Mouse (Mus musculus) stomach, postnatal 0 days (tissue): ENCODE data around the gene Ccp110. TPM values are rescaled to one million over a fixed set of nuclear protein-coding genes. Genes with fewer than 3 reads are reported as not detected.
A peak's percentile ranks its signal among the peaks of the same experiment; 100 is the strongest.

Experiments used
- ATAC-seq: fragments of 200-750 bp; cut with Nextera tagmentation; 2 replicates; pipeline ENCODE4 v1.8.0; 2017; ENCODE audit not compliant: low FRiP score, low TSS enrichment
- DNase-seq: peaks from one replicate; pipeline ENCODE4 v3.0.0-alpha.2; 2016; ENCODE audit warnings: low spot score
- H3K27ac ChIP-seq: fragments of 300-500 bp; sonication (generic); replicated peaks from 2 replicates; pipeline ENCODE4 v1.5.1; 2014; ENCODE audit warnings: mild to moderate bottlenecking, control low read depth
- H3K27me3 ChIP-seq: fragments of 300-500 bp; sonication (generic); 2 replicates; pipeline ENCODE4 v1.6.1; 2014; ENCODE audit warnings: low read length; ENCODE audit not compliant: control insufficient read depth, insufficient read depth
- H3K36me3 ChIP-seq: fragments of 300-500 bp; sonication (generic); 2 replicates; pipeline ENCODE4 v1.6.1; 2014; ENCODE audit warnings: low read length, mixed read lengths; ENCODE audit not compliant: control insufficient read depth, insufficient read depth
- H3K4me1 ChIP-seq: fragments of 300-500 bp; sonication (generic); replicated peaks from 2 replicates; pipeline ENCODE4 v1.6.1; 2014; ENCODE audit warnings: antibody characterized with exemption; ENCODE audit not compliant: control insufficient read depth, insufficient read depth
- H3K4me2 ChIP-seq: fragments of 300-500 bp; sonication (generic); replicated peaks from 2 replicates; pipeline ENCODE4 v1.6.1; 2014; ENCODE audit warnings: low read depth, mild to moderate bottlenecking, control low read depth, moderate library complexity
- H3K4me3 ChIP-seq: fragments of 300-500 bp; sonication (generic); 2 replicates; pipeline ENCODE4 v1.5.1; 2014; ENCODE audit warnings: low read depth, low read length, control low read depth
- H3K9ac ChIP-seq: fragments of 300-500 bp; sonication (generic); 2 replicates; pipeline ENCODE4 v1.6.1; 2014; ENCODE audit warnings: mild to moderate bottlenecking, low read length, control low read depth, mixed read lengths
- H3K9me3 ChIP-seq: fragments of 300-500 bp; sonication (generic); 2 replicates; pipeline ENCODE4 v1.6.1; 2016; ENCODE audit warnings: low read length; ENCODE audit not compliant: control insufficient read depth
- CTCF ChIP-seq: IDR thresholded peaks from 2 replicates; pipeline ENCODE4 v1.5.1; 2016; ENCODE audit warnings: antibody characterized with exemption, low read depth, mild to moderate bottlenecking, moderate library complexity
- EP300 ChIP-seq: optimal IDR thresholded peaks from 2 replicates; pipeline ENCODE3; 2016; ENCODE audit warnings: antibody characterized with exemption
- WGBS: fragments of 180-500 bp; shearing (Covaris S2); extraction: QIAGEN DNeasy Blood & Tissue Kit; methylation state at CpG from one replicate; pipeline ENCODE4 v1.1.7; 2014; 5-methylcytosine and 5-hydroxymethylcytosine counted together
- polyA plus RNA-seq: library from polyadenylated mRNA; unstranded; fragments of >200 nt; fragmentation: Nextera tagmentation; extraction: Ambion mirVana; gene quantifications from 2 replicates; pipeline ENCODE4 v1.2.1, GENCODE M21; 2015

Gene Ccp110
- polyA plus RNA-seq, 1 experiment from 2014 or later, result 2.7 TPM

GRCm38 (mm10) chr7:118705101-118705961, 7.0 kb upstream of the Ccp110 start, which contains the start of gene Gde1:
Gde1 (minus strand) TSS chr7:118705778.
- Histone ChIP-seq H3K27ac (peak within 1 kb of the TSS; percentile 94), H3K9me3 (no peaks in the 10 kb centered on the region), H3K4me2 (peak within 1 kb of the TSS; percentile 80), H3K27me3 (no peaks in the 10 kb centered on the region), H3K4me3 (peak within 1 kb of the TSS; percentile 75), H3K9ac (peak within 1 kb of the TSS; percentile 87), H3K36me3 (no peaks in the 10 kb centered on the region), H3K4me1 (no peaks in the 10 kb centered on the region; the same call in none of the 2 replicates)
- DNase-seq (peak; percentile 91), ATAC-seq (peak; percentile 85)
- TF ChIP-seq CTCF, result peak; percentile 19; the same call in 1 of the 2 replicates
- no peak for TF ChIP-seq EP300
- under 1% methylated on average over 62 of the region's 66 CpGs for WGBS

DNA sequence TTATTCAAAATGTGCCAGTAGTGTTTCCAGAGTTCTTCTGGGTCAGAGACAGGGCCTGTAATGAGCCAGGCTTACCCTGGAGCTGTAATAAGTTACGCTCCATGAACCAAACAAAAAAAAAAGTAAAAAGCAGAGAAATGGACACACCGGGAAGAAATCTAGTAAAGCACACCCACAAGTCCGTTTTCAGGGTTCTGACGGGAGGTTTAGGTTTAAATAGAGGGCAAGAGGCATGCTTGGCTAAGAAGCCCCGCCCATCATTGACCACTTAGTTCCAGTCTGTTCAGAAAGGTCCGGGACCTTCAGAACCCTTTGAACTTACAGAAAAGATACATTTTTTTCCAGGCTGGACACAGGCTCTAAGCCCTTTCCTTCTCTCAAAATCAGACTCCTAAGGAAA, 6.3 kb upstream of the Ccp110 start:
- Histone ChIP-seq H3K4me3 (peak overlapping the region; percentile 75), H3K4me2 (peak overlapping the region; percentile 80), H3K36me3 (no peaks in the 10 kb centered on the region), H3K9ac (peak overlapping the region; percentile 87; the same call in 1 of the 2 replicates), H3K27me3 (no peaks in the 10 kb centered on the region), H3K9me3 (no peaks in the 10 kb centered on the region), H3K4me1 (no peaks in the 10 kb centered on the region; the same call in none of the 2 replicates), H3K27ac (peak overlapping the region; percentile 94)
- TF ChIP-seq EP300 (no peak), CTCF (no peak)
- no peak for ATAC-seq
- 34% methylated on average over 6 of the region's 6 CpGs for WGBS
- no peak for DNase-seq

DNA sequence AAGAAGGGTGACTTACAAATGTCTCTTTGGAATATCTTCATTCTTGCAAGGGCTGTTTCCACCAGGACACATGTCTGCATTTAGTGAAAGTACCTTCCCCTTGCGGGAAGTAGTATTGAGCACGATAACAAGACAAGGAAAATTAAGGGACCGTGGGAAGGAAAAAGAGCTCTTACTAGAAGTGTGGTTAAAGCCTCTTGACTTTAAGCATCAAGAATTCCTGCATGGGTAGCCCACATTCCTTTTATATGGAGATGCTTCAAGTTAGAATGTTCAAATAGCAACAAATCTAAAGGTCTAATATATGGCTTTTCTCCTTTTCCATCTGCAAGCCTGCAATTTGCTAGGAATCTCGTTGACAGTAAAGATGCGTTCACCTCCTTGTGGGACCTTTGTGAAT, 5.9 kb upstream of the Ccp110 start:
- Histone ChIP-seq H3K4me3 (no peak overlapping the region), H3K9ac (no peak overlapping the region), H3K4me1 (no peaks in the 10 kb centered on the region; the same call in none of the 2 replicates), H3K36me3 (no peaks in the 10 kb centered on the region), H3K9me3 (no peaks in the 10 kb centered on the region), H3K4me2 (no peak overlapping the region), H3K27me3 (no peaks in the 10 kb centered on the region), H3K27ac (peak overlapping the region; percentile 36; the same call in 1 of the 2 replicates)
- DNase-seq (no peak), ATAC-seq (no peak)
- TF ChIP-seq CTCF, result no peak
- TF ChIP-seq EP300, result no peak
- 92% methylated on average over 5 of the region's 5 CpGs for WGBS

DNA sequence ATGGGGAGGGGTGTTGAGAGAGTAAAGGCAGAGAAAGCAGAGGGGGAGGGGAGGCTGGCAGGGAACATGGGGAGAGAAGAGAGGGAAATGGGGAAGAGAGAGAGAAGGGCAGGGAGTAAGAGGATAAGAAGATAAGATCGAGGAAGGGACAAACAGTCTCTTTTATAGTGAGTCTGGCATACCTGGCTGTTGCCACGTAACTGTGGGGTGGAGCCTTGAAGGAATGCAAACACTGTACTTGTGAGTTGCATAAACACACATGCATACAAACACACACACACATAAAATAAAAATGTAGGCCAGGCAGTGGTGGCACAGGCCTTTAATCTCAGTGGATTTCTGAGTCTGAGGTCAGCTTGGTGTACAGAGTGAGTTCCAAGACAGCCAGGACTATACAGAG, 5.1 kb upstream of the Ccp110 start:
- no peaks in the 10 kb centered on the region for H3K9me3 ChIP-seq
- TF ChIP-seq CTCF (no peak), EP300 (no peak)
- H3K4me3 ChIP-seq, result no peak overlapping the region
- H3K9ac ChIP-seq, result no peak overlapping the region
- H3K27ac ChIP-seq, result no peak overlapping the region; the same call in 1 of the 2 replicates
- DNase-seq (peak; percentile 66), ATAC-seq (peak; percentile 13; the same call in 1 of the 2 replicates)
- H3K4me1 ChIP-seq, result no peaks in the 10 kb centered on the region; the same call in none of the 2 replicates
- WGBS, result 51% methylated on average over 2 of the region's 2 CpGs
- no peak overlapping the region for H3K4me2 ChIP-seq
- no peaks in the 10 kb centered on the region for H3K36me3 ChIP-seq
- no peaks in the 10 kb centered on the region for H3K27me3 ChIP-seq

DNA sequence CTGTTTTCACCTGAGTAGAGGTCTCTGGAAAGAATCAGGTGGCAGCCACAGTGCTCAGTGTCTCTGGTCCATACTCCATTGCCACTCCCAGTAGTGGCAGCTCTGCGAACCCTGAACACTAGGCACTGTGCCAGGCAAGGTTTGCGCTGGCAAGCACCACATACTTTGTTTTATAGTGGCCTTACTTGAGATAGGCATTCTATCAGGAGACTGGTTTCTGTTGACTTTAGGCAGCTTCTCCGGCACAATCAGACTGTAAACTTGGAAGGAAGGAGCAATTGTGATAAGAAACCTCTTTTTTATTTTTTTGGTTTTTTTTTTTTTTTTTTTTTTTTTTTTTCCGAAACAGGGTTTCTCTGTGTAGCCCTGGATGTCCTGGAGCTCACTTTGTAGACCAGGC, 4.3 kb upstream of the Ccp110 start:
- ATAC-seq, result no peak
- Histone ChIP-seq H3K9ac (no peak overlapping the region), H3K27me3 (no peaks in the 10 kb centered on the region), H3K9me3 (no peaks in the 10 kb centered on the region), H3K36me3 (no peaks in the 10 kb centered on the region), H3K4me3 (no peak overlapping the region), H3K4me2 (no peak overlapping the region), H3K27ac (no peak overlapping the region), H3K4me1 (peaks cover 1% of the 10 kb centered on the region)
- TF ChIP-seq EP300 (no peak), CTCF (no peak)
- DNase-seq, result peak; percentile 80
- WGBS, result 68% methylated on average over 4 of the region's 4 CpGs

- TF ChIP-seq EP300 (no peak), CTCF (no peak)
- Histone ChIP-seq H3K4me3 (no peak overlapping the region), H3K4me2 (no peak overlapping the region), H3K9me3 (no peaks in the 10 kb centered on the region), H3K9ac (no peak overlapping the region), H3K27me3 (no peaks in the 10 kb centered on the region), H3K27ac (no peak overlapping the region), H3K36me3 (no peaks in the 10 kb centered on the region), H3K4me1 (peaks cover 3% of the 10 kb centered on the region)
- DNase-seq (no peak), ATAC-seq (no peak)
- 56% methylated on average over 5 of the region's 5 CpGs for WGBS
These were observed 1.6 kb upstream of the Ccp110 start for GRCm38 (mm10) chr7:118710776-118711175.
